Mouse (Mus musculus) Patski (cell line): ENCODE measurements around the gene E2f3. TPM values are rescaled to one million over a fixed set of nuclear protein-coding genes. Genes with fewer than 3 reads are reported as not detected.

Experiments
- ATAC-seq: fragments of 100-300 bp; one replicate; pipeline ENCODE4 v1.8.0; 2021
- CTCF ChIA-PET: fragments of 350-600 bp; sonication (Branson Sonifier 250); formaldehyde crosslinking; loops from one replicate; lab custom pipeline; 2022; ENCODE audit warnings: inconsistent platforms; lab: Charles Lee
- POLR2A ChIA-PET: fragments of 350-600 bp; sonication (Branson Sonifier 250); formaldehyde crosslinking; loops from one replicate; lab custom pipeline; 2022; ENCODE audit warnings: antibody characterized with exemption, inconsistent platforms; lab: Charles Lee
- DNase-seq: peaks from one replicate; pipeline ENCODE4 v3.0.0-alpha.2; 2011; ENCODE audit warnings: low read depth, low spot score
- H3K27me3 ChIP-seq: fragments of 371-371 bp; one replicate; pipeline ENCODE4 v1.5.1; 2021
- CTCF ChIP-seq: fragments of 100-300 bp; IDR thresholded peaks from one replicate; pipeline ENCODE4 v1.5.1; 2021
- in situ Hi-C: fragments of 300-500 bp; cut with MboI; formaldehyde crosslinking; loops from 3 replicates; pipeline ENCODE4 v1.11.1; 2018; ENCODE audit warnings: low pct_unique_long_range_greater_than_20kb, mixed read lengths
- polyA plus RNA-seq: library from polyadenylated mRNA; unstranded; gene quantifications from one replicate; pipeline ENCODE4 v1.2.3, GENCODE M21; 2021

Gene E2f3
- polyA plus RNA-seq, 1 experiment from 2014 or later = 17.3 TPM

- TF ChIP-seq CTCF = no peak
- in situ Hi-C loops = no loop called here
- ATAC-seq (no peak), DNase-seq (no peak)
- H3K27me3 ChIP-seq = no peaks in the 10 kb centered on the region
- POLR2A ChIA-PET = no interaction called here
- CTCF ChIA-PET = no interaction called here
These were observed 59.7 kb downstream of the E2f3 start for GRCm38 (mm10) chr13:29926168-29926567.

DNA sequence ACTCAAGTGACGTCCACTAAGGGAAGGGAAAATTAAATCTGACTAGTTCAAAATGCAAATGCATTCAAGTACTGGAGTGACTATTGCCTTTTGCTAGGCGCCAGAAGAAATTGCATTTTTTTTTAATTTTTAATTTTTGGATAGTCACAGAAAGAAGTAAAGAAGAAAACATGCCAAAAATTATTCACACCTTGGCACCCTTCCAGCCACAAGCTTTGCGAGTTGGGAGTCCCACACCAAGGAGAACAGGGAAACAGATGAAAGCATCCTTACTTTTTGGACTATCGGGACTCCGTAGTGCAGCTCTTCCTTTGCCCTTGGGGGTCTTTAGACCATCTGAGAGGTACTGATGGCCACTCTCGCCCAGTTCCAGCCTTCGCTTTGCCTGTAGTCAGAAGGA, 66.0 kb downstream of the E2f3 start:
- POLR2A ChIA-PET = no interaction called here
- ATAC-seq = no peak
- in situ Hi-C loops = no loop called here
- no peaks in the 10 kb centered on the region for H3K27me3 ChIP-seq
- DNase-seq = no peak
- TF ChIP-seq CTCF = no peak
- CTCF ChIA-PET = no interaction called here

DNA sequence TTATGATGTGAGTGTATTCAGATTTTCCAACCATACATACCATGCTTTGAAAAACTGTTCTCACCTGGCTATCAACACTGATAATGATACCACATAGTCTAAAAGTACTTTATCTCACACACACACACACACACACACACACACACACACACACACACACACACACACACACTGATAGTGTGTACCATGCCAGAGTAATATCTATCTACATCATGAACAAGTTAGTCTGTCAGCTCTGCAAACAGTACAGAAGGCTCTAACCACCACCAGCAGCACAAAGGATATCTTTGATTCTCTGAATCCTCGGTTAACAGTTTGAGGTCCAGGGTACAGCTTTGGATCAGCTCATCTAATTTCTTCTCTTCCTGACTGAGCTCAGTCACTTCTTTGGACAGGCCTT, 69.3 kb downstream of the E2f3 start:
- ATAC-seq = no peak
- no peaks in the 10 kb centered on the region for H3K27me3 ChIP-seq
- ChIA-PET CTCF (interaction anchor here (0.7 kb wide), 1 partner anchor 11 kb away, joined by 3 read pairs; no protein-coding TSS in a partner anchor), POLR2A (no interaction called here)
- no peak for DNase-seq
- TF ChIP-seq CTCF = no peak
- in situ Hi-C loops = no loop called here

DNA sequence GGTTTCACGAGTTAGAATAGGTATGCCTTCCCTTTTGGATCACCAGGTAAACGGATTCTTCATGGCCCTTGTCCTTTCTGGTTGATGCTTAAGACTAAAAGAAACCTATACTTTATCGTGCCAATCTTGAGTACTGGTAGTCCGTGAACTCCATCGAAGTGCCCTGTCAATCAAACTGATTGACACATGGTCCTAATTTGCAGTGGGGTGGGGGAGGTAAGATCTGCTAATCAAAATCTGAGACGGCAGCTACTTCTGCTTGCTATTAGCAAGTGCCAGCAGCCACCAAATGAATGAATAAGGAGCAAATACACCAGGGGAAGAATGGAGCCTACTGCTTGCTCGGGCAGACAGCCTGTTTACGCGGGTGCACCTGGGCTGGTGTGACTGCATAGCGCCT, 72.3 kb downstream of the E2f3 start:
- no peaks in the 10 kb centered on the region for H3K27me3 ChIP-seq
- ChIA-PET POLR2A (no interaction called here), CTCF (interaction anchor here (0.9 to 1.0 kb wide), 2 partner anchors 9 to 10 kb away, joined by 3 to 4 read pairs; no protein-coding TSS in a partner anchor)
- DNase-seq (no peak), ATAC-seq (no peak)
- no peak for TF ChIP-seq CTCF
- in situ Hi-C loops = no loop called here

- in situ Hi-C loops = no loop called here
- POLR2A ChIA-PET = no interaction called here
- H3K27me3 ChIP-seq = no peaks in the 10 kb centered on the region
- ATAC-seq (no peak), DNase-seq (no peak)
- CTCF ChIA-PET = interaction anchor here (0.9 to 1.1 kb wide), 2 partner anchors 9 to 11 kb away, joined by 3 read pairs; no protein-coding TSS in a partner anchor
- TF ChIP-seq CTCF = no peak
These were observed 72.8 kb downstream of the E2f3 start for GRCm38 (mm10) chr13:29913061-29913460.

DNA sequence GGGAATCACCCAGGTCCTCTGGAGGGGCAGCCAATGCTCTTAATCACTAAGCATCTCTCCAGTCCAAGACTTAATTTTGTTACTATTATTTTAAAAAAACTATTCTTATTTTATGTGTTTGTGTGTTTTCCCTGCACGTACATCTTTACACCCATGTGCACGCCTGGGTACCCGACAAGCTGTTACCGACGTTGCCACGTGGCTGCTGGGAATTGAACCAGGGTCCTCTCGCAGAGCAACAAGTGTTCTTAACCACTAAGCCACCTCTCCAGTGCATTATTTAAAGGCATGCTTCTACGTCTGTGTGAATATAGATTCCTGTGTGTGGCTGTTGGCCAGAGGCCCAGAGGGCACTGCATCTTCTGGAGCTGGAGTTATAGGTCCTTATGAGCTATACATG, 73.6 kb downstream of the E2f3 start:
- TF ChIP-seq CTCF = no peak
- DNase-seq = no peak
- in situ Hi-C loops = no loop called here
- ChIA-PET POLR2A (no interaction called here), CTCF (interaction anchor here (1.1 kb wide), 1 partner anchor 9 kb away, joined by 3 read pairs; no protein-coding TSS in a partner anchor)
- no peaks in the 10 kb centered on the region for H3K27me3 ChIP-seq
- no peak for ATAC-seq

DNA sequence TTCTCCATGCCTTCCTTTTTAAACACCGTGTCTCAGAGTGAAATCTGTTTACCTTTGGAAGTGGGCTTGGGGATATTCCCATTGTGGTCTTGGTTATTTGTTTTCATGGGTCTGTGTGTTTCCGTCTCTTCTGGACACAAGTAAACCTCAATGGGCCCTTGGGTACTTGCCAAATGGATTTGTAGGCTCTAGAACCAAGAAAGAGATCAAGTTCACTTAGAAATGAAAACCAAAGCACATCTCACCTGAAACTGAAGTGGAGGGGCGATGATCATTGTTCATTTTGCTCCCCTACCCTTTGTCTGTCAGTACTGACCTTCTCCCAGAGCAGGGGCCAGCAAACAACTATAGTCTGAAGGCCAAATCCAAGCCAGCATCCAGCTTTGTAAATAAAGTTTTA, 74.7 kb downstream of the E2f3 start:
- no peak for ATAC-seq
- TF ChIP-seq CTCF = no peak
- no peak for DNase-seq
- no peaks in the 10 kb centered on the region for H3K27me3 ChIP-seq
- ChIA-PET POLR2A (no interaction called here), CTCF (no interaction called here)
- in situ Hi-C loops = no loop called here

GRCm38 (mm10) chr13:29908431-29908830, 77.4 kb downstream of the E2f3 start:
- ChIA-PET CTCF (no interaction called here), POLR2A (no interaction called here)
- DNase-seq (no peak), ATAC-seq (no peak)
- TF ChIP-seq CTCF = no peak
- no peaks in the 10 kb centered on the region for H3K27me3 ChIP-seq
- in situ Hi-C loops = no loop called here

DNA sequence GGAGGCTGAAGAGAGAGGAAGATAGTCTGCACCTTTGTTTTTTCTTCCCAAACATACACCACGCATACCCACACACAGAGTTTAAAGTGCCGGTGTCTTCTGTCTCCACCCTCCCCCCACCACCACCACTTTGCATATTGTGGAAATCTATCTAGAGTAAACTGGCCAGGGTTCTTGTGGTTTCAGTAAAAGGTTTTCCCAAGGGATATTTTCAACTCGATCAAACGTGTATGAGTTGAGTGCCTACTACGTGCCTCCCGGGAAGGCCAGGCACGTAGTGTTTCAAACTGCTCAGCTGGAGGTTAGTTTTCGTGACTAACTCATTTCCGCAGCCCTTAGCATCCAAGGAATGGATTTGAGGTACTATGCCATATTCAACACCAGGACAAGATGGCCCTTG, 77.9 kb downstream of the E2f3 start:
- TF ChIP-seq CTCF = no peak
- no peak for ATAC-seq
- in situ Hi-C loops = no loop called here
- no peak for DNase-seq
- CTCF ChIA-PET = no interaction called here
- no peaks in the 10 kb centered on the region for H3K27me3 ChIP-seq
- POLR2A ChIA-PET = no interaction called here

- ATAC-seq (no peak), DNase-seq (no peak)
- in situ Hi-C loops = no loop called here
- CTCF ChIA-PET = interaction anchor here (0.9 to 1.1 kb wide), 2 partner anchors 16 to 31 kb away, joined by 3 read pairs; no protein-coding TSS in a partner anchor
- TF ChIP-seq CTCF = no peak
- POLR2A ChIA-PET = no interaction called here
- no peaks in the 10 kb centered on the region for H3K27me3 ChIP-seq
These were observed 79.1 kb downstream of the E2f3 start for GRCm38 (mm10) chr13:29906734-29907133.

DNA sequence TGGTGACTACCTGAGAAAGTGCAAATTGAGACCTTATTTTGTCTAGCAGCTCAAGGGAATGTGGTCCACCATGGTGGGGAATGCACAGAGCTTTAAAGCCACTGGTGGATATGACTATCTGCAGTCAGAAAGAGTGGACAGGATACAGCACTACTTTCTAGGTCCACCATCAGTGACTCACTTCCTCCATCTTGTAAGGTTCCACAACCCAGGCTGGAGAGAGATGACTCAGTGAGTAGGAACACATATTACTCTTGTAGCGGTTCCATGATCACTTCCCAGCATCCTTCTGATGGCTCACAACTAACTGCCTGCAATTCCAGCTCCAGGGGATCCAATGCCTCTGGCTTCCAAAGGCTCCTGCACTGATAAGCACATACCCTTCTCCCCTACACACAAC, 82.5 kb downstream of the E2f3 start:
- CTCF ChIA-PET = no interaction called here
- POLR2A ChIA-PET = no interaction called here
- no peak for TF ChIP-seq CTCF
- no peak for ATAC-seq
- in situ Hi-C loops = no loop called here
- no peak for DNase-seq
- H3K27me3 ChIP-seq = no peaks in the 10 kb centered on the region

DNA sequence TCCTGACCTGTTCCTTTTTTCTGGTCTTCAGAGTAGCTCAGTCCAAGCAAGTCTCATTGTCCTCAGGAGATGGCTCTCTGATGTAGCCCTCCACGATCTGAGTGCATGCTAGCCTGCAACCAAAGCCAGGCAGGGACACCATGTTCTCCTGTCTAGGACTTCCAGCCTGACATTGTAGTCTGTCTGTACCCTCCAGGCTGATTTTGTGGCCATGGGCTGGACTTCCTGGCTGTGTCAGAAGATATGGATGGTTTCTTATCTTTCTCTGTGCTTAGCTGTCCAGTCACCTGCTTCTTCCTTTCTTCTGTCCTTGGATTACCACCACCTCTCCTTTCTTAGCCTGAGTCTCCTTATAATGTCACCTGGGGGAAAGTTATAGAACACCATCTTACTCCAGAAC, 83.2 kb downstream of the E2f3 start:
- POLR2A ChIA-PET = no interaction called here
- CTCF ChIA-PET = no interaction called here
- DNase-seq (no peak), ATAC-seq (no peak)
- no peaks in the 10 kb centered on the region for H3K27me3 ChIP-seq
- in situ Hi-C loops = no loop called here
- no peak for TF ChIP-seq CTCF
